Mouse (Mus musculus) neural tube, embryonic 13.5 days (tissue): ENCODE measurements at regions not wholly inside any gene's neighbourhood (a gene's known extent, or its start where the extent isn't known, plus 50 kb on each side); places are given as distances from the start of the nearest gene placed in this dataset.

Experiments
- ATAC-seq: fragments of 200-750 bp; cut with Nextera tagmentation; 2 replicates; pipeline ENCODE4 v1.8.0; 2017; ENCODE audit warnings: low read depth, mild to moderate bottlenecking, moderate TSS enrichment, moderate library complexity
- H3K27ac ChIP-seq: fragments of 300-500 bp; sonication (generic); replicated peaks from 2 replicates; pipeline ENCODE4 v1.5.1; 2015; ENCODE audit warnings: moderate library complexity, mild to moderate bottlenecking, inconsistent platforms
- H3K27me3 ChIP-seq: fragments of 300-500 bp; sonication (generic); 2 replicates; pipeline ENCODE4 v1.6.1; 2015; ENCODE audit warnings: mild to moderate bottlenecking, inconsistent platforms
- H3K36me3 ChIP-seq: fragments of 300-500 bp; sonication (generic); 2 replicates; pipeline ENCODE4 v1.6.1; 2015; ENCODE audit warnings: mild to moderate bottlenecking, inconsistent platforms
- H3K4me1 ChIP-seq: fragments of 300-500 bp; sonication (generic); replicated peaks from 2 replicates; pipeline ENCODE4 v1.6.1; 2015; ENCODE audit warnings: inconsistent platforms
- H3K4me2 ChIP-seq: fragments of 300-500 bp; sonication (generic); 2 replicates; pipeline ENCODE4 v1.6.1; 2015; ENCODE audit warnings: inconsistent platforms, mild to moderate bottlenecking, moderate library complexity
- H3K4me3 ChIP-seq: fragments of 300-500 bp; sonication (generic); 2 replicates; pipeline ENCODE4 v1.5.1; 2015; ENCODE audit warnings: mild to moderate bottlenecking, inconsistent platforms
- H3K9ac ChIP-seq: fragments of 300-500 bp; sonication (generic); 2 replicates; pipeline ENCODE4 v1.6.1; 2015; ENCODE audit warnings: moderate library complexity, mild to moderate bottlenecking, inconsistent platforms
- H3K9me3 ChIP-seq: fragments of 300-500 bp; sonication (generic); 2 replicates; pipeline ENCODE4 v1.6.1; 2016; ENCODE audit warnings: inconsistent platforms
- WGBS: fragments of 180-500 bp; shearing (Covaris S2); methylation state at CpG from one replicate; pipeline ENCODE4 v1.1.7; 2015; 5-methylcytosine and 5-hydroxymethylcytosine counted together

DNA sequence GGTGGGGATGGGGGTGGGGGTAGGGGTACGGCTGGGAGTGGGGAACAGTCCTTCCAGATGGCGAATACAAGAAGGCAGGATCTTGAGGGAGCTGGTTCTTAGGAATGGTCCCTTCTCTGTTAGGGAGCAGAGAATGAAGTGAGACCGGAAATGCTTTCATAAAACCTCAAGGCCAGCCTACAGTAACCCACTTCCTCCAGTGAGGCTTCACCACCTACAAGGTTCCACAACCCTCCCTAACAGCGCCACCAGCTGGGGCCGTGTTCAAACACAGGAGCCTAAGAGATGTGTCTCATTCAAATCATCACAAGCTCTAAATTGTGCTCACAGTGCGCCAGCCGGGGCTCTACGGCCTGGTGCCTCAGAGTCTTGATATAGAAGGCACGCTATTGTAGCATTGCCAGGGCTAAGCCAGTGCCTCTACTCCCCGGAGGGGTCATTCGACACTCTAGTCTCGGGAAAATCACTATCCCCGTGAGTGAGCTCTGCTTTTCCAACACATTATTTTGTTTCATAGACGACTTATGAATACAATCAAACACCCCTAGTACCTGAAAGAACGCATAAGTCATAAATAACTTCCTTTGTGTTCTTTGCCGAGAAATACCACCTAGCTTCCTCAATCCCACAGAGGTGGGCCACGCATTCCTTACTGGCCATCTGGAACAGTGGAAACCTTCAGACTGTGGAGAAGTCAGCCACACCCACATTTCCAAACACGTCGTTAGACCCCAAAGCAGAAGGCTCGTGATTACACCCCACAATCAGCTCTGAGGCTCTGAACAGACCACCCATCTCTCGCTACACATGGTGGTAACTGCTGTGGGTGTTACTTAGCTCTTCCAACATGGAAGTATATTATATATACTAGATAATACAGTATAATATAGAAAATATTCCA is 209.3 kb upstream of the Tgfbr2 start:
- H3K36me3 ChIP-seq = no peaks in the 10 kb centered on the region
- peaks cover 14% of the 10 kb centered on the region for H3K4me1 ChIP-seq
- ATAC-seq = peak; percentile 36; the same call in 1 of the 2 replicates
- no peaks in the 10 kb centered on the region for H3K27me3 ChIP-seq
- 62% methylated on average over 21 of the region's 21 CpGs for WGBS
- no peak overlapping the region for H3K9ac ChIP-seq
- peak overlapping the region; percentile 73 for H3K27ac ChIP-seq
- H3K4me3 ChIP-seq = no peak overlapping the region
- H3K9me3 ChIP-seq = no peaks in the 10 kb centered on the region
- no peak overlapping the region; the same call in 1 of the 2 replicates for H3K4me2 ChIP-seq

DNA sequence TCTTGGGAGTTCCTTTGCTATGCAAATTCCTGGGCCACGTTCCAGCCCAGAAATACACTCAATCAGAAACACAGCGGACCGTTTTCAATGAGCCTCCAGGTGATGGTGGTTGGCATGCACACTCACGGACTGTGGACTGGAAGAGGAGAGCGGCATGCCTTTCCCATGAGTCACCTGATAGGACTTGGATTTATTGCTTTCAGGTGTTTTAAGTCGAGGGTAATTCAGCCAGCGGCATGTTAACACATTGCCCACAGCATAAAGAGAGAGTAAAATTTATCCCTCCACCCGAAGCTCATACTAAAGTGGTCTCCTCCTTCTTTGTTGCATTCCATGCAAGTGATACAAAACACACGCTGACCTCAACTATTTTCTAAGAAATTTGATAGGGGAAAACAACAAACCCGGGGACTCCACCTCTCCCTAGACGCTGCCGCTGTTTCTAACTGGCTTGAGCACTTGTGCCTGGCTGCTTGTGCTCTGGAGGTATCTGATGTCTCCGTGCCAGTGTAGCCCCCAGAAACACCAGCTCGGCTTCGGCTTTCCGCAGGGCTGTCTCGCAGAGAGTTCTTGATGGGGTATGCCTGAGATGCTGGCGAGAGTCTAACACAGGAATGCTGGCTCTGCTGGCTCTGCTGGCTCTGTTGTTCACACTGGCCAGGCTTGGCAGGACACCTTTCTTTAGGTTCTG is 208.4 kb upstream of the Tgfbr2 start:
- 42% methylated on average over 18 of the region's 18 CpGs for WGBS
- Histone ChIP-seq H3K27ac (peak overlapping the region; percentile 73), H3K9me3 (no peaks in the 10 kb centered on the region)

DNA sequence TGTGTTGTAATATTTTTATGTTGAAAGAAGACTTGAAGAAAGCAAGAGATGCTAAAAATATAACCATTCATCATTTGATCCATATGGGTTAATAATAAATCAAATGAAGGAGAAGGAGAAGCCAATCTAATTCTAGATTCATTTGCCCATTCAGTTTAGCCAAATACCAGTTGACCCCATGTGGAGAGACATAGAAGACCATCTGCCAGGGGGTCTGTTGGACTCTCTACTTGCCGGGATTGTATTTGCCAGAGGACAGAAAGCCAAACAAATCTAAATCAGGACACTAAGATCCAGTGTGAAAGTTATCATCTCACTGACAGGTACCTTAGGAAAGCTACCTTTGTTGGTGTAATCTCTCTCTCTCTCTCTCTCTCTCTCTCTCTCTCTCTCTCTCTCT is 202.5 kb upstream of the Tgfbr2 start:
- H3K9me3 ChIP-seq = no peaks in the 10 kb centered on the region
- no peak for ATAC-seq
- H3K27ac ChIP-seq = no peak overlapping the region
- no peaks in the 10 kb centered on the region for H3K27me3 ChIP-seq
- no peak overlapping the region for H3K9ac ChIP-seq
- WGBS = 38% methylated on average over 1 of the region's 1 CpGs
- H3K4me1 ChIP-seq = peaks cover 16% of the 10 kb centered on the region
- H3K36me3 ChIP-seq = no peaks in the 10 kb centered on the region
- no peak overlapping the region for H3K4me3 ChIP-seq
- H3K4me2 ChIP-seq = no peak overlapping the region

More for the DNA sequence above, 208.4 kb upstream of the Tgfbr2 start:
- Histone ChIP-seq H3K4me1 (peaks cover 14% of the 10 kb centered on the region), H3K27me3 (no peaks in the 10 kb centered on the region), H3K9ac (no peak overlapping the region), H3K36me3 (no peaks in the 10 kb centered on the region), H3K4me3 (no peak overlapping the region), H3K4me2 (peak overlapping the region; percentile 17; the same call in 1 of the 2 replicates)
- no peak for ATAC-seq

DNA sequence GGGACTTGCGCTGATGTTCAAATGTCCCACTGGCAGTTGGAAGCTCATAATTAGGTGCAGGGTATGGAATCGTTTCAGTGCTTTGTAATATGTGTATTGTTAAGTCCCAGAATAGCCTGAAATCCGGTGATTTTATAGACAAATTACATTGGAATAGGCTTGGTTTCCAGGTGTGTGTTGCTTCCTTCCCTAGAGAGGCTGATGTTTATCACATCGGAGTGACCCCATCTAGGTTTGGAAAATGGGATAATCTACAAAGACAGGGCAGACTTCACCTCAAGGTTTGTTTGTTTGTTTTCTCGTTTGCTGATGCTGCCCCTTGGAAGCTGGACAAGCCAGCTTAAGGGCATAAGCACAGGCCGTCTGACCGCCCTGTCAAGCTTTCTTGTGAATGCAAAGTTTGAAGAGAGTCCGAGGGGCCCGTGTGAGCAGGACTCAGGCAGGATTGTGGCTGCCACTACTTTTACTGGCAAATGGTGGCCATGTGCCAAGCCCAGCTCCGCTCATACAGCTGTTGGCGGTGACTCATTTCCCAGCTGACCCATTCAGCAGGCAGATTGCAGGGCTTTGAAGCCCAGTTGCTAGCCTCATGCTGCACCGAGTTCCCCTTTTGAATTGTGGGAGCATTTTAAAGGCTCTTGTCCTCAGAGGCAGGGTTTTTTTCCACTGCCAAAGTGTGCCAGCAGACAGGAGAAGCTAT is 200.6 kb upstream of the Tgfbr2 start:
- no peak overlapping the region for H3K4me2 ChIP-seq
- H3K9me3 ChIP-seq = no peaks in the 10 kb centered on the region
- H3K27ac ChIP-seq = peak overlapping the region; percentile 75
- H3K36me3 ChIP-seq = no peaks in the 10 kb centered on the region
- H3K9ac ChIP-seq = no peak overlapping the region
- 57% methylated on average over 12 of the region's 12 CpGs for WGBS
- peak; percentile 90 for ATAC-seq
- no peak overlapping the region for H3K4me3 ChIP-seq
- H3K27me3 ChIP-seq = no peaks in the 10 kb centered on the region
- peaks cover 16% of the 10 kb centered on the region for H3K4me1 ChIP-seq

DNA sequence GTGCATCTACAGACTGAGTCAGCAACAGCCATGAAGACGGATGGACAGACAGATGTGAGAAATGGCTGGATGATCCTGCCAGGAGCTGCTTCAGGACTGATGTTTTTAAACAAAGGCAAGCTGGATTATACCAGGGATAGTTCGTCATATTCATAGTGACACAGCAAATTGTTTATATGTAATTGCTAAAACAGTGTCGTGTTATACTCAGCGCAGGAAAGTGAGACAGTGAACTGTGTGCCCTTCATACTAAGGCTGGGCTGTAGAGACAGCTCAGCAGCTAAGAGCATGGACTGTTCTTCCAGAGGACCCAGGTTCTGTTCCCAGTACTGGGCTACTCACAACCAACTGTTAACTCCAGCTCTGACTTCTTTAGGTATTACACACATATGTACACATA is 199.2 kb upstream of the Tgfbr2 start:
- Histone ChIP-seq H3K9ac (no peak overlapping the region), H3K4me3 (no peak overlapping the region), H3K27ac (no peak overlapping the region), H3K4me1 (peaks cover 16% of the 10 kb centered on the region), H3K27me3 (no peaks in the 10 kb centered on the region), H3K9me3 (no peaks in the 10 kb centered on the region), H3K36me3 (no peaks in the 10 kb centered on the region), H3K4me2 (no peak overlapping the region)
- ATAC-seq = no peak
- 94% methylated on average over 4 of the region's 4 CpGs for WGBS

DNA sequence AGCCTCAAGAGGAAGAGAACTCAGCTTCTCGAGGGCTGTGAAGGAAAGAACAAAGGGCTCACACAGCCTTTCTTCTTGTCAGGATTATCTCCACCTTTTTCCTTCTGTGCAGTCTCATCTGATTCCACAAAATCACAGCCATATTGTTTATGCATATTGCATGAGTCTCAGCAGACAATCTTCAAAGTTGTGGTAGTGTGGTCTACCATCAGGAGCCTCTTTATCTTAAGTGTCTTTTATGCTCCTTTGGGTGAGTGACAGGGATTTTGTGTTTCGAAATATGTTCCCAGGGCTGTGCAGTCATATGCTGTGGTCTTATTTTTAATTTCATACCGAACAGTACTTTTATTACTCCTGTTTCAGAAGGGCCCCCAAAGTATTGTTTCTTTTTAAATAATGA is 198.2 kb upstream of the Tgfbr2 start:
- Histone ChIP-seq H3K4me1 (peaks cover 16% of the 10 kb centered on the region), H3K27ac (no peak overlapping the region), H3K9me3 (no peaks in the 10 kb centered on the region), H3K4me2 (no peak overlapping the region), H3K27me3 (no peaks in the 10 kb centered on the region), H3K4me3 (no peak overlapping the region), H3K9ac (no peak overlapping the region), H3K36me3 (no peaks in the 10 kb centered on the region)
- WGBS = 63% methylated on average over 3 of the region's 3 CpGs
- no peak for ATAC-seq

DNA sequence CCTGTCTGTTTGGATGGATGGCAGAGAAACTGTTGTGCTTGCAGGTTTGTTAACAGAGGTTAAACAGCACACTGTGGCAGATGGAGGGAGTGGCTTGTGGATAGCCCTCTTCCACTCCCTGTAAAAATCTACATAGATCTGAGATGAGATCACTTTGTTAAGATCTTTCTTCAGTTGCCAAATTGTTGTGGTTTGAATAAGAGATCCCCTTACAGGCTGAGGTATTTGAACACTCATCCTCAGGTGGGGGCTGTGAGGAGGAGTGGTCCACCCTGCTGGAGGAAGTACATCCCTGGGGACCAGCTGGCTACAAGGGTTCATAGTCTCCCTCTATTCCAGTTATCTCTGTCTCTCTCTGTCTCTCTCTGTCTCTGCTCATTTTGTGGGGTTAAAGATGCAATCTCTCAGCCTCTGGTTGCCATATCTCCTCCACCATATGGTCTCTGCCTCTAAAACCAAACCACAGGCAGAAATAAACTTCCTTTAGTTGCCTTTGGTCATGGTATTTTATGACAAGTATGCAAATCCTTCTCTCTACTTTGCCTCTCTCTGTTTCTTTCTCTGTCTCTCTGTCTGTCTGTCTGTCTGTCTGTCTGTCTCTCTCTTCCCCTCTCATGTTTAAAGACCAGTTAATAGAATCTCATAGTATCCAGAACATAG is 194.0 kb upstream of the Tgfbr2 start:
- Histone ChIP-seq H3K4me3 (no peak overlapping the region), H3K4me1 (peaks cover 9% of the 10 kb centered on the region), H3K27me3 (no peaks in the 10 kb centered on the region), H3K36me3 (no peaks in the 10 kb centered on the region), H3K4me2 (no peak overlapping the region), H3K9ac (no peak overlapping the region), H3K27ac (no peak overlapping the region), H3K9me3 (no peaks in the 10 kb centered on the region)
- no peak for ATAC-seq

DNA sequence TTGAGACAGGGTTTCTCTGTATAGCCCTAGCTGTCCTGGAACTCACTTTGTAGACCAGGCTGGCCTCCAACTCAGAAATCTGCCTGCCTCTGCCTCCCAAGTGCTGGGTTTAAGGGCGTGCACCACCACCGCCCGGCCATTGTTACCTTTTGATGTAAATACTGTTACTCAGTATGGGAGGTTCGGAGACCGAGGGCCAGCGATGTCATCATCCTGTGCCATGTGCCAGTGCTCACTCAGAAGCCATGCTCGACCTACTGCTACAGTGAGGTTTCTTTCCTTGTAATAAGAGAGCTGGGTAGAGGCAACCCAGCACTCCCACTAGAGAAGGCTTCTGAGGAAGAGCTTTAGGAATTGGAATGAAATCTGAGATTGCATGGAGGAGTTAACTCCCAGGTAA is 191.6 kb upstream of the Tgfbr2 start:
- ATAC-seq = no peak
- H3K4me3 ChIP-seq = no peak overlapping the region
- no peak overlapping the region for H3K27ac ChIP-seq
- no peaks in the 10 kb centered on the region for H3K27me3 ChIP-seq
- no peak overlapping the region for H3K9ac ChIP-seq
- no peaks in the 10 kb centered on the region for H3K36me3 ChIP-seq
- H3K4me2 ChIP-seq = no peak overlapping the region
- WGBS = 93% methylated on average over 7 of the region's 7 CpGs
- H3K4me1 ChIP-seq = peaks cover 9% of the 10 kb centered on the region
- H3K9me3 ChIP-seq = no peaks in the 10 kb centered on the region

DNA sequence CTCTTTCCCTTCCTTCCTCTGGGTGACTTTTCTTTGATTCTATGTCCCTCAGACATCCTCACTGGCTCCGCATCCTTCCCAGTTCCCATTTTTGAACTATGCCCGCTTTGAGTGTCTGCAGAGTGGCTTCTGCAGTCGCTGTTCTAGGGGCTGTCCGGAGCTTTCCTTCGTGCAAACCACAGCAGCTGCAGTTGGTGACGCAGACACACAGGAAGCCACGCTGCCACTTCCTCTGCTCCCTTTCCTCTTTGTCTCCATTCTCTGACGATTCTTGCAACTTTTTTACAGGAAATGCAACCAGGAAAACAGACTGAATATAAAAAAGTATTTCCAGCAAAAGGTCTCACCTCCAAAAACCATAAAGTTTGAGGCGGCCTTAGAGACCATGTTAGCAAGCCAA is 191.0 kb upstream of the Tgfbr2 start:
- Histone ChIP-seq H3K4me1 (peaks cover 9% of the 10 kb centered on the region), H3K4me2 (no peak overlapping the region), H3K4me3 (no peak overlapping the region), H3K9ac (no peak overlapping the region), H3K9me3 (no peaks in the 10 kb centered on the region), H3K36me3 (no peaks in the 10 kb centered on the region), H3K27ac (no peak overlapping the region), H3K27me3 (no peaks in the 10 kb centered on the region)
- no peak for ATAC-seq
- 84% methylated on average over 9 of the region's 9 CpGs for WGBS

DNA sequence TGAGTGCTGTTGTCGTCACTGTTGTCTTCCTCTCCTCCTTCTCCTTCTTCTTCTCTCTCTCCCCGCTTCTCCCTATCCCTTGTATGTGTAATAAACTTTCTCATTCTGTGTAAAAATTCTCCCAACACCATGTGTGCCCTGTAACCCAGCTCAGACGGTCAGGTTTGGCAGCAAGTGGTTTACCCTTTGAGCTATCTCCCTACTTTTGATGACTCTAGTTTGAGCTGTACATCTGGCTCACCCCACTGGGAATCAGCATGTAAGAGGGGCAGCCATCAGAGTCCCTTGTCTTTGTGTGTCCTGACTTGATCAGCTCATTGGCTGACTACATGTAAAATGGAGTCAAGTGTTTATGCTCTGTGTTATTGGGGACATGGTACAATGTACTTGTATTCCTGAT is 190.5 kb upstream of the Tgfbr2 start:
- Histone ChIP-seq H3K27ac (no peak overlapping the region), H3K4me1 (peaks cover 9% of the 10 kb centered on the region), H3K9ac (no peak overlapping the region), H3K4me2 (no peak overlapping the region), H3K9me3 (no peaks in the 10 kb centered on the region), H3K36me3 (no peaks in the 10 kb centered on the region), H3K4me3 (no peak overlapping the region), H3K27me3 (no peaks in the 10 kb centered on the region)
- 74% methylated on average over 3 of the region's 3 CpGs for WGBS
- no peak for ATAC-seq

DNA sequence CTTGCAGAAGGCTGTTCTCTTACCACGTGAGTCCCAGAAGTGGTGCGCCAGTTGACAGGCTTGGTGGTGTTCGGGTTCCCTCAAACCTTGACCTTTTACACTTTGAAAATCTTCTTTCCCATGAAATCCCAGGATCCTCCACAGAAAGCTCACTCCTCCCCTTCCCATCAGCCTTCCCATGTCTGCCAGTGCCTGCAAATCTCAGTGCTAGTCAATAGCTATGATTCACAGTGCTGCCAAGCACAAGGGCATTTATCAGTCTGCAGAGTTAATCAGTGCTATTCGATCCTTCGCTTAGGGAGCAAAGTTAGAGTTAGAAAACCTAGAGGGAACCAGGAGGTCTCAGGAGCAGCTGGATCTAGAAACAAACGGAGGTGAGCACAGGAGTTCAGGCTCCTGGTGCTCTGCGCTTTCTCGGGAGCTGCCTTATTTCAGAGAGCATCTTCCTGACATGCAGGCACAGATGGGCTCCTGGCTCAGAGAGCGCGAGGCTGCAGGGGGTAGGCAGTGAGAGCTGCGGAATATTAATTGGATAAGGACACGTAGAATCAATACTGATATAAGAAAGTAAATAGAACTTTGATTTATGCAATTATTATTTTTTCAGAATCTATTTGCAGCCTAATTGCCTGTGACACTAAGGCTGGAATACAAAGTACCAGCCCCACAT is 190.0 kb upstream of the Tgfbr2 start:
- peak overlapping the region; percentile 52; the same call in 1 of the 2 replicates for H3K9ac ChIP-seq
- H3K27ac ChIP-seq = peak overlapping the region; percentile 49
- ATAC-seq = no peak
- no peaks in the 10 kb centered on the region for H3K36me3 ChIP-seq
- peaks cover 9% of the 10 kb centered on the region for H3K4me1 ChIP-seq
- H3K4me3 ChIP-seq = no peak overlapping the region
- WGBS = 65% methylated on average over 12 of the region's 12 CpGs
- no peaks in the 10 kb centered on the region for H3K27me3 ChIP-seq
- H3K4me2 ChIP-seq = no peak overlapping the region
- no peaks in the 10 kb centered on the region for H3K9me3 ChIP-seq
